Mouse (Mus musculus) spleen, adult 2 months (tissue): ENCODE results near the gene Tfr2.

Experiments used
- CTCF ChIP-seq: fragments of 200-500 bp; IDR thresholded peaks from 2 replicates; pipeline ENCODE4 v1.5.1; 2011; ENCODE audit warnings: mild to moderate bottlenecking, inconsistent platforms; ENCODE audit not compliant: insufficient read depth, insufficient read length, insufficient replicate concordance; ENCODE audit errors: extremely low read depth
- POLR2A ChIP-seq: fragments of 200-500 bp; IDR thresholded peaks from 2 replicates; pipeline ENCODE4 v1.6.1; 2011; ENCODE audit warnings: low read depth, low read length, inconsistent platforms

DNA sequence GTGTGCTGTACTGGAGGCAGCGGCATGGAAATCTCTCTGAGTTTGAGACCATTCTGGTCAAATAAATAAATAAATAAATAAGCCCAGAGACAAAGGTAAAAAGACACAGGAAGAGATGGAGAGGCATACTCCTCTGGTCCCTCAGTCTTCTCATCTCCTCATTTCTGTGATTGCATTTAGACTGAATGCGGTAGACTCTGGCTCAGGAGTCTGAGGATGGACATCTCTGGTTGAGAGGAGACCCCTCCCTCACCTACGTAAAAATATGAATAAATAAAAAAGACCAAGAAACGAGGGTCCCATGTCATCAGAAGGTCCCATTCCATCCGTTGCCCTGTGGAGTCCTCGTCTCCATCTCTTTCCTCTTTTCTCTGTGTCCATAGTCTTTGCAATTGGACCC lies 16.6 kb upstream of the Tfr2 start:
- TF ChIP-seq POLR2A (no peak), CTCF (no peak)
